Mouse (Mus musculus) megakaryocyte, embryonic 14.5 days (primary cell): Measurements from ENCODE around the gene Pdrg1. TPM values are rescaled to one million over a fixed set of nuclear protein-coding genes. Genes with fewer than 3 reads are reported as not detected.

Experiments used
- H3K27me3 ChIP-seq: replicated peaks from 2 replicates; pipeline ENCODE3; 2012; ENCODE audit warnings: inconsistent platforms
- H3K36me3 ChIP-seq: replicated peaks from 2 replicates; pipeline ENCODE3; 2012; ENCODE audit warnings: low read length, inconsistent platforms, mixed read lengths
- H3K4me1 ChIP-seq: 2 replicates; pipeline ENCODE4 v1.6.1; 2012; ENCODE audit warnings: inconsistent platforms
- H3K4me3 ChIP-seq: replicated peaks from 2 replicates; pipeline ENCODE3; 2012; ENCODE audit warnings: moderate library complexity, mild to moderate bottlenecking, inconsistent platforms
- H3K9me3 ChIP-seq: 2 replicates; pipeline ENCODE4 v1.6.1; 2012; ENCODE audit warnings: inconsistent platforms
- FLI1 ChIP-seq: IDR thresholded peaks from 2 replicates; pipeline ENCODE4 v1.6.1; 2012; ENCODE audit warnings: low read length, inconsistent platforms, mixed read lengths
- GATA1 ChIP-seq: IDR thresholded peaks from 3 replicates; pipeline ENCODE4 v1.6.1; 2012; ENCODE audit warnings: mixed read lengths, low read length, inconsistent platforms, borderline replicate concordance
- polyA plus RNA-seq: library from polyadenylated mRNA; stranded (reverse); fragments of >175 nt; gene quantifications from 2 replicates; pipeline ENCODE4 v1.2.3, GENCODE M21; 2012; ENCODE audit warnings: low replicate concordance; ENCODE audit not compliant: insufficient read depth

Gene Pdrg1
- polyA plus RNA-seq, 1 experiment, result 47.3 TPM

DNA sequence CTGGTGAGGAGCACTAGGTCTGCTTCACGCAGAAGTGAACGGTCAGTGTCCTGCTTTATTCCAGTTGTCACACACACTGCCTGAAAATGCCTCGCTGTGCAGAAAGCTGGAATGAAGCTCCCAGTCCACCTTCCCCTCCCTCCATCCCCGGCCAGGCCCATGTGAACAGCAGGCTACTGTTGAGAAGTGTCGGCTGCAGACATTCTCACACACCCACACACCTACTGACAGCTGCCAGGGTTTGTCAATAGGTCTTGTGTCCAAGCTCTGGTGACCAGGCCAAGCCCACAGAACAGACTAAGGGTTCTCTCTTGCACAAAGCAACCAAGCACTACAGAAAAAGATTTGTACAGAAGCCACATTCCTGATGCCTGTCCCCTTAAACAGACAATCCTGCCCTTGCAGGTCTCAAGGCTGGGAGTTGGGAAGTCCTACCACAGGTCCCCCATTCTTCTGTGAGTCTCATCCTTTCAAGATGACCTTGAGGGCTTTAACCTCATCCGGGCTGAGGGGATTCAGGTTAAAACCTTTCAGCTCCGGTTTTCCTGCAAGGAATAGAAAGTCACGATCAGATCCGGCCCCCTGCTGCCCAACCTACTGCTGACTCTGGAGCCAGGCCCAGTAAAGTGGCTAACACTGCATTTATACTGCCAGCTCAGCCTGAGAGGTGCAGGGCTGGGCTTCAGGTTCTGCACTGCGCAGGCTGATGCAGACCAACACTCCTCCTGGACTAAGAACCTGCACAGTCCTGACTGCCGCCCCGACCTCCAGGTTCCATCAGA is 5.8 kb downstream of the Pdrg1 start:
- Histone ChIP-seq H3K4me1 (peaks cover 18% of the 10 kb centered on the region), H3K9me3 (no peaks in the 10 kb centered on the region), H3K27me3 (peaks cover 13% of the 10 kb centered on the region), H3K4me3 (no peak overlapping the region), H3K36me3 (peaks cover 85% of the 10 kb centered on the region)
- no peak for TF ChIP-seq GATA1
- no peak for TF ChIP-seq FLI1

- peaks cover 52% of the 10 kb centered on the region for H3K36me3 ChIP-seq
- no peak for TF ChIP-seq GATA1
- no peak for TF ChIP-seq FLI1
- H3K9me3 ChIP-seq, result no peaks in the 10 kb centered on the region
- no peak overlapping the region for H3K4me3 ChIP-seq
- H3K4me1 ChIP-seq, result peaks cover 14% of the 10 kb centered on the region
- peaks cover 37% of the 10 kb centered on the region for H3K27me3 ChIP-seq
Observed at GRCm38 (mm10) chr2:153005981-153006380, 9.2 kb downstream of the Pdrg1 start.

DNA sequence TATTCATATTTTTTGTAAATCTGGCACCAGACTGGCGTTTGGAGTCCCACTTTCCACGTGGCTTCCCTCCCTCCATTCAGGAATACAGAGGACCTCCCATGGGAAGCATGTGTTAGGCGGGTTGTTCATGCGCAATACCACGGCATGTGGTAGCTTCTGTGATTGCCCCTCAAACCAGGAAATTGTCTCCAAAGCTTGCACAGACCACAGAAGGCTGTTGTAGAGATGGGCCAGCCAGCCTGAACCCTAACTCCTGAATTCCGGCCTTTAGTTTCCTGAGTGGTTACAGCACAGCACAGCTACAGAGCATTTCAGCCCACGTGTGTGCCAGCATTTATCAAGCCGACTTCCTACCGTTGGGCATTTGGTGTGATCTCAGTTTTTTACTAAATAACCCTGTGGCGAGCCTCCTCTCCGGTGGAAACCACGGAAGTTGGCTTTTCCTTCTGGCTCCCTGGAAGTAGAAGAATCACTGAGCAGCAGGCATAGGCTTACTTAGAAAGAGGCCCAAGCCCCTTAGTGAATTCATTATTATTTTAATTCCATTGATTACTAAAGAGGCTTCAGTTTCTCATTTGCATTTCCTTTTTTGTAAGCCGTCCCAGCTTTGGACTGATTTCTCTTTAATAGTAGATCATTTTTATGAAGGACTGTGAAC is 11.4 kb downstream of the Pdrg1 start:
- no peak for TF ChIP-seq GATA1
- TF ChIP-seq FLI1, result no peak
- Histone ChIP-seq H3K27me3 (peaks cover 51% of the 10 kb centered on the region), H3K36me3 (peaks cover 31% of the 10 kb centered on the region), H3K4me3 (no peak overlapping the region), H3K9me3 (no peaks in the 10 kb centered on the region), H3K4me1 (peaks cover 14% of the 10 kb centered on the region)

GRCm38 (mm10) chr2:153002492-153003248 is 12.6 kb downstream of the Pdrg1 start:
- peaks cover 19% of the 10 kb centered on the region for H3K36me3 ChIP-seq
- peaks cover 14% of the 10 kb centered on the region for H3K4me1 ChIP-seq
- H3K4me3 ChIP-seq, result no peak overlapping the region
- no peaks in the 10 kb centered on the region for H3K9me3 ChIP-seq
- peaks cover 57% of the 10 kb centered on the region for H3K27me3 ChIP-seq
- TF ChIP-seq GATA1 (no peak), FLI1 (no peak)

DNA sequence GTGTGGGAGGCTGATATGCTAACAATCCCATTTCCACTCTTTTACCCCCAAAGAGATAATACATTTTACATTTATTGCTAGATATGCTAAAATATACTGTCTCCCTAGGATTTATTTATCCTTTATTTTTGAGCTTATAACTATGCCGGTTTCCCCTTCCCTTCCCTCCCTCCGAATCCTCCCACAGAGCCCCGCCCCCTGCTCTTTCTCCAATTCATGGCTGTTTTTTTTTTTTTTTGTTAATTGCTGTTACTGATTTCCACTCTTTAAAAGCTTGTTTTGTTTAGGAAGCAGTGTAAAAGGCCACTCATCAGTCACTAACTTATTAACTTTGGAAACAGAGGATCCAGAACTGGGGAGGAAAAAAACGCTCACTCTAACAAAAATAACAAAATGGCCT is 18.2 kb downstream of the Pdrg1 start:
- no peak for TF ChIP-seq FLI1
- Histone ChIP-seq H3K4me3 (no peak overlapping the region), H3K9me3 (no peaks in the 10 kb centered on the region), H3K36me3 (no peaks in the 10 kb centered on the region), H3K4me1 (no peaks in the 10 kb centered on the region), H3K27me3 (peaks cover 64% of the 10 kb centered on the region)

- H3K27me3 ChIP-seq, result peaks cover 81% of the 10 kb centered on the region
- no peaks in the 10 kb centered on the region for H3K9me3 ChIP-seq
- H3K4me3 ChIP-seq, result no peak overlapping the region
- TF ChIP-seq FLI1 (no peak), GATA1 (no peak)
- no peaks in the 10 kb centered on the region for H3K36me3 ChIP-seq
- no peaks in the 10 kb centered on the region for H3K4me1 ChIP-seq
Observed at GRCm38 (mm10) chr2:152991529-152991928, 23.7 kb downstream of the Pdrg1 start.

GRCm38 (mm10) chr2:152985582-152985981 is 29.6 kb downstream of the Pdrg1 start:
- H3K4me3 ChIP-seq, result no peak overlapping the region
- no peaks in the 10 kb centered on the region for H3K36me3 ChIP-seq
- no peak for TF ChIP-seq GATA1
- H3K9me3 ChIP-seq, result 0 out of 2 replicates have a peak, but pooled peaks cover 3% of the 10 kb centered on the region
- H3K27me3 ChIP-seq, result peaks cover 76% of the 10 kb centered on the region
- H3K4me1 ChIP-seq, result no peaks in the 10 kb centered on the region

DNA sequence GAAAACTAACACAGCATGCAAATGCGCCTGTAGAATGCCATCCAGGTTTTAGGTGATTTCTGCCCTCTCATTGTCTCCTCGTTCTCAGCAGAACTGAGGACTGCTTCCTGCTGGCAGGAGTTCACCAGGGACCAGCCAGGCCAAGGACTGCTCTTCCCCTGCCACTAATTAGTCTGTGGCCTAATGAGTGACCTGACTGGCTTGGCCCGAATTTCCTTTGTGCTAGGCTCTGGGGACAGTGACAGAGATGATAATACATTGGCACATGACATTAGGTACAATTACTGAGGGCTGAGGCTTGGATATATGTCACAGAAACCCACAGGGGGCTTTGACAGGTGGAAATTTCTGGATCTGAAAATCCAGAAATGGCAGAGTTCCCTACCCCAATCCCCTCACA is 38.2 kb downstream of the Pdrg1 start:
- Histone ChIP-seq H3K27me3 (peaks cover 75% of the 10 kb centered on the region), H3K36me3 (no peaks in the 10 kb centered on the region), H3K4me3 (no peak overlapping the region), H3K4me1 (no peaks in the 10 kb centered on the region), H3K9me3 (peaks cover 3% of the 10 kb centered on the region)
- TF ChIP-seq FLI1, result no peak
- no peak for TF ChIP-seq GATA1

DNA sequence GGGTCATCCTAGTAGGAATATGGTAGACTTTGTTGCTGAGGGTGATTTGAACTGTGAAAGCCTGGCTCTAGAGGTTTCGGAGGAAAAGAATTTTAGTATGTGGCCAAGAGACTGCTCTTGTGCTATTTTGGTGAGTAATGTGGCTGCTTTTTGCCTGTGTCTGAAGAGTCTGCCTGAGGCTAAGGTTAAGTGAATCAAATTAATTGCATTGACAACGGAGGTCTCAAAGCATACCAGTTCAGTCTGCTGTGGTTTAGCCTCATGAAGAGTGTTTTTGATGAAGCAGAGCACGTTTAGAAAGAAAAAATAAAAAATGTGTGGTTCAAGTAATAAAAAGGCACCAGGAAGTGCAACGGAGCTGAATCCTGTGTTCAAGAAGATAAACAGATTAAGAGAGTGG is 49.7 kb downstream of the Pdrg1 start:
- H3K4me3 ChIP-seq, result no peak overlapping the region
- H3K4me1 ChIP-seq, result peaks cover 7% of the 10 kb centered on the region
- peaks cover 40% of the 10 kb centered on the region for H3K27me3 ChIP-seq
- H3K36me3 ChIP-seq, result no peaks in the 10 kb centered on the region
- TF ChIP-seq FLI1 (no peak), GATA1 (no peak)
- peaks cover 20% of the 10 kb centered on the region for H3K9me3 ChIP-seq
